Mouse (Mus musculus): ENCODE measurements around the gene Gucy1b2. TPM values are rescaled to one million over a fixed set of nuclear protein-coding genes. Genes with fewer than 3 reads are reported as not detected.

The Gucy1b2 gene
- total and polyA plus RNA-seq, 2 experiments from 2014 or later: 0.04 TPM; not detected in 1

DNA sequence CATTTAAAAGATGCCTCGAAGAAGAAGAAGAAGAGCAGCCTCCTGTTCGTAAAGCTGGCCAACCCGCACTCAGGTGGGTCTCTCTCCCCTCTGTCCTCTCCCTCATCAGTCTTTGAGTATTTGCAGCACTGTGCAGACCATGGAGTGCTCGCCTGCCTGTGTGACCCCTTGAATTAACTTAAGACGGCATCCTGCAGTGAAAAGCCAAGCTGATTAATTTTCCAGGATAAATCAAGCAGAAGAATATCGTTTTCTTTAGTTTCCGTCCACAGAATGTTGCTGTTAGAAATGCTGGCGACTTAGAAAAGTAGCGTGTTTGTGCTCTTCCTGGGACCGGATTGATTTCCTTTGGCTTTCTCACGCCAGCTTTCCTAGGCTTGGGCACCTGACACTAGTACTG, 109.5 kb downstream of the Gucy1b2 start:
- TF ChIP-seq CTCF (IDR thresholded peaks at IDR 0.05; ENCODE audit: low read depth) (no peak), EP300 (IDR thresholded peaks at IDR 0.05; ENCODE audit: low read depth) (no peak)
- H3K4me3 ChIP-seq (ENCODE audit: low read depth, low read length): no peak overlapping the region
- 85% methylated on average over 11 of the region's 11 CpGs for WGBS
- H3K36me3 ChIP-seq (replicated peaks; ENCODE audit: control insufficient read depth, insufficient read depth, low read length): no peaks in the 10 kb centered on the region; the same call in 1 of the 2 replicates
- no peak overlapping the region for H3K27ac ChIP-seq (ENCODE audit: low read depth)
- no peaks in the 10 kb centered on the region for H3K27me3 ChIP-seq (ENCODE audit: control insufficient read depth, insufficient read depth, low read length)
- no peaks in the 10 kb centered on the region for H3K9me3 ChIP-seq (replicated peaks; ENCODE audit: control insufficient read depth, low read length)
- H3K4me1 ChIP-seq (ENCODE audit: control insufficient read depth, insufficient read depth): peaks cover 14% of the 10 kb centered on the region
- ATAC-seq (ENCODE audit: insufficient read depth, low read depth) (no peak), DNase-seq (ENCODE audit: low spot score) (no peak)
- no peak overlapping the region for H3K4me2 ChIP-seq (ENCODE audit: low read depth, low read length)
- H3K9ac ChIP-seq (replicated peaks; ENCODE audit: low read depth, low read length): no peak overlapping the region

Other genes with a start within 250 kb of the Gucy1b2 start
- gene Rnaseh2b, start 163.7 kb downstream of the Gucy1b2 start, total RNA-seq (2014; rRNA removed; ENCODE audit: low replicate concordance): 23.8 and 23.9 TPM in 2 replicates
- 38.0 and 40.5 TPM in 2 replicates for gene Rnaseh2b, start 163.7 kb downstream of the Gucy1b2 start, polyA plus RNA-seq (2015; fragmentation: Nextera tagmentation; extraction: Ambion mirVana)
- gene Dleu7, start 163.2 kb downstream of the Gucy1b2 start, total RNA-seq (2014; rRNA removed; ENCODE audit: low replicate concordance): 0.65 TPM in 1 of 2 replicates, not detected in the other
- 0.16 and 0.23 TPM in 2 replicates for gene Dleu7, start 163.2 kb downstream of the Gucy1b2 start, polyA plus RNA-seq (2015; fragmentation: Nextera tagmentation; extraction: Ambion mirVana)
- 8.5 and 19.6 TPM in 2 replicates for gene Fam124a, start 99.4 kb upstream of the Gucy1b2 start, total RNA-seq (2014; rRNA removed; ENCODE audit: low replicate concordance)
- 3.2 and 5.0 TPM in 2 replicates for gene Fam124a, start 99.4 kb upstream of the Gucy1b2 start, polyA plus RNA-seq (2015; fragmentation: Nextera tagmentation; extraction: Ambion mirVana)
- not detected in 2 replicates for gene Gm4131, start 110.6 kb upstream of the Gucy1b2 start, total RNA-seq (2014; rRNA removed; ENCODE audit: low replicate concordance)
- gene Gm4131, start 110.6 kb upstream of the Gucy1b2 start, polyA plus RNA-seq (2015; fragmentation: Nextera tagmentation; extraction: Ambion mirVana): not detected in 2 replicates
- gene Serpine3, start 207.4 kb upstream of the Gucy1b2 start, total RNA-seq (2014; rRNA removed; ENCODE audit: low replicate concordance): not detected in 2 replicates
- gene Serpine3, start 207.4 kb upstream of the Gucy1b2 start, polyA plus RNA-seq (2015; fragmentation: Nextera tagmentation; extraction: Ambion mirVana): not detected in 2 replicates

All from heart, postnatal 0 days (tissue).